Mouse (Mus musculus): Measurements from ENCODE around the gene Gpx6.

- TF ChIP-seq GATA1 (IDR thresholded peaks at IDR 0.05; ENCODE audit: borderline replicate concordance, low read length) (no peak), FLI1 (IDR thresholded peaks at IDR 0.05; ENCODE audit: low read length) (no peak)
Observed at GRCm38 (mm10) chr13:21292631-21293030, 19.3 kb upstream of the Gpx6 start, which contains the start of gene Gpx5.

All from megakaryocyte, embryonic 14.5 days (primary cell).